Mouse (Mus musculus): ENCODE results near the gene Paqr7.
A peak's percentile ranks its signal among the peaks of the same experiment; 100 is the strongest.
"Not testable (repeated sequence)": the region's sequence is repeated elsewhere in the genome, so short reads cannot be mapped to it uniquely, and the experiment has no call there.

The Paqr7 gene

DNA sequence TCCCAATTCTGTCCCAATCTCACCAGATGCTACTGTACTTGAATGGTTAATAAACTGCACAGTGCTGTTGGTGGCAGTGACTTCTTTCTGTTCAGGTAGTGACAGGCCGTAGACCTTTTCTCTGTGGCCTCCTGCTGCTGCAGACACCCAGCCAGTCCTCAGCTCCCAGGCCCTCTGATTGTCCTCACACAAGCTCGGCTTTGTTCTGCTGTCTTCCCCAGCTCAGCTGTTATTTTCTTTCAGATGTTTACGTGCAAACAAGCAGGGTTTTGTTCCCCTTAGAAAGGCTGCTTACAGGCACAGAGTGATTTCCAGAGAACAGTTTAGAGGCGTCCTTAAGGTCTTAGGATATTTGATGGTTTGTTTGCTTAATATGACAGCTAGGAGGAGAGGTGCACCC lies 22.7 kb upstream of the Paqr7 start:
- DNase-seq: no peak

DNA sequence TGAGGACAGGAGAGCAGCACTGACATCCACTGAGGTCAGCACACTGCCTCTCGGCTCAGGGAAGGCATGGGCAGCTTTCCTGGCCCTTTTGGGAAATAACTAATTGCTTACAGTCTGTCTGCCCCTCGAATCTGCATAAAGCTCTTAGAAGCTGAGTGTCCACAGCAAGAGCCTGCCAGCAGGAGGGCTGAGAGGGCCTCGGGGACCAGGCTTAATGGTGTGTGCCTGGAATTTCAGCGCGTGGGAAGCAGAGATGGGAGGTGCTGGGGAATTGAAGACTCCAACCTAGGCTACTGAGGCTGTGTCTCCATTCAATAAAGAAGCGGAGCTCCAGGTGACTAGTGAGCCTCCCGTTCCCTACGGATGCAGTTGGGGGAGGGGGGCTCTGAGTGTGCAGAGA lies 22.3 kb upstream of the Paqr7 start:
- no peak for DNase-seq

DNA sequence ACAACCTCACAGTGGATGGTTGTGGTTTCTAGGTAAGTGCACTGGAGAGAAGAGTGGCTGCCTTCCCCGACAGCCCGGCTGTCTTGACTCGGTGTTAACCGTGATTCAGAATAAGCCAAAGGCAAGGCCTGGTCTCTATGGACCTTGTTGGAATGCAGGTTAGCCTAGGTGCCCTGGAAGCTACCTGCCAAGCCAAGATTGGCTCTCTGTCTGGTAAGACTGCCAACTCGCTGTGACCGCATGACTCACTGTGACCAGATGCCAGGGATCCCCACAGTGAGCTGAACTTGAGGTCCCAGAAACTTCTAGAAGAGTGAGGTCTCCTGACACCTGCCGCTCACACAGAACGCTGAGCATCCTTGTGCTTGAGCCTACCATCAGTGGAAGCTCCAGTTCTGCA lies 19.6 kb upstream of the Paqr7 start:
- no peak for DNase-seq

DNA sequence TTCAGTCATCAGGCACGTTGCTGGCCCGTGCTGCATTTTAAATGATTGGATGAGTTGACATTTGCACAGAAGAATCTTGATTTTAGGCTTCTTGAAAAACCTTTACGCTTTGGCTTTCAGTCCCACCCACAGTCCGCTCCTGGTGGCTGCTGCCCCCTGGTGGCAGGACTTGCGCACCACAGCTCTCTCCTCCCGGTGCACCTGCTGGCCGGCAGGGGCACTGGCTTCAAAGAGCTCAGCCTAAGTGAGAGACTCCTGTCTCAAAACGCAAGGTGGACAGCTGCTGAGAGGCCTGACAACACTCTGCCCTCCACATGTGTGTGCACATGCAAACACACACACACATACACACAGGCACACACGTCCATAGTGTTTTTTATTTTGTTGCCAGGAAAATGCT lies 18.5 kb upstream of the Paqr7 start:
- peak; percentile 91 for DNase-seq

DNA sequence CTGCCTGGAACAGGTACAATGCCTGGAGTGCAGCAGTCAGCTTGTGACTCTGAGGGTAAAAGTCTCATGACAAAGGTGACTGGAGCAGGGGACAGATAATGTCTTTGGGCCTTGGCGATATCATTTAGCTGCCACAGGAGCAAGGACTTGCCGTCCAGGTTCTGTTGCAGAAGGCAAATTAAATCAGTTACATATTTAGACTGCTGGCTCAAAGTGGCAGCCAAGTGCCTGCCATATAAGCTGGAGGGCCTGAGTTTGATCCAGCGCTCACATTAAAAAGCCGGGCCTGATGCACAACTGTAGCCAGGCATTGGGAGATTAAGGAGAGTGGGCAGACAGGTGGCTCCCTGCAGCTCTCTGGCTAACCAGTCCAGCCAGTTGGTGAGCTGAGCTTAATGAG lies 16.7 kb upstream of the Paqr7 start:
- no peak for DNase-seq

DNA sequence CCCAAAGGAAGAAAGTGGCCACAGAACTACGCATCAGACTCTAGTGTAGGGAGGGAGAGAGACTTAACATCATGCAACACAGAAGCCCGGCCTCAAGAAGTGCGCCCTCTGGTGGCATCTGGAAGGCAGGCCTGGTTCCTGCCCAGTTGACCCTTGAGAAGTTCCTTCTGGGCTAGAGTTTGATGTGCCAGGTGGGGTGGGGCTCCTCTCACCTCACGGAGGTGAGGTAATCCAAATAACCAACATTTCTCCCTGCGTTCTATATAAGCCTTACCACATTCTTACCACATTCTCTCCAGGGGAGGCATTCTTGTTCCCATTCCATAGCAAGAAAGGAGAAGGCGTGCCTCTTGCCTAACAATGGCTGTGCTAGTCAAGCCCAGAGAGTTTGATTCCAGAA lies 15.6 kb upstream of the Paqr7 start:
- DNase-seq: peak; percentile 81

DNA sequence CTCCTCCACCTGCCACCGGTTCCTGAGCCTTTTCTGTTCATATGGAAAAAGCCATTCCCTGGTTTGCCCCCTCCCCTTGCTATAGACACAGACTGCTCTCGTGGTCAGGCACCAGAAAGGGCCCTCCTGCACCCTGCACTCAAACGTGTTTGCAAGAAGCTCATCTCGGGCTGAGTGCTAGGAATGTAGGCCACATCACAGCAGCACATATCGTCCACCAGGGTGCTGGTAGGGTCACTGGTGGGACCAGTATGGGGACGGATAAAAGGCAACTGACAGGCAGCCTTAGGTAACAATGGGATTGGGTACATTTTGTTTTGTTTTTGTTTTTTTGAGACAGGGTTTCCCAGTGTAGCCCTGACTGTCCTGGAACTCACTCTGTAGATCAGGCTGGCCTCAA lies 15.2 kb upstream of the Paqr7 start:
- no peak for DNase-seq

DNA sequence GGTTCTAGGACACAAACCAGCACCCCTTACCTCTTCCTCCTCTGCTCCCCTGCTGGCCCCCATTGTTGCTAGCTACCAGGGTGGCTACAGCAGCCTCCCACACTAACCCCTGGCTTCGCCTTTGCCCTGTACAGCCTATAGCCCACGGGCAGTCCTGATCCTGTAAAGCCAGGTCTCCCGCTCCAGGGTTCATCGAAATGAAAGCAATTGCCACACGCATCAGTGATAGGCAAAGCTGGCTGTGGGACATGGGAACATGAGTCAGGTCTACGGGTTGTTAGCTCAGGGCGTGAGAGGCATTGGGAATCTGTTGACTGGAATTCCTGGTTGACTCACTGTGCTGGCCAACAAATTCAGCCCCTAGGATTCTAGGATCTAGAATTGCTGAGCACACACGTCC lies 14.1 kb upstream of the Paqr7 start:
- no peak for DNase-seq

DNA sequence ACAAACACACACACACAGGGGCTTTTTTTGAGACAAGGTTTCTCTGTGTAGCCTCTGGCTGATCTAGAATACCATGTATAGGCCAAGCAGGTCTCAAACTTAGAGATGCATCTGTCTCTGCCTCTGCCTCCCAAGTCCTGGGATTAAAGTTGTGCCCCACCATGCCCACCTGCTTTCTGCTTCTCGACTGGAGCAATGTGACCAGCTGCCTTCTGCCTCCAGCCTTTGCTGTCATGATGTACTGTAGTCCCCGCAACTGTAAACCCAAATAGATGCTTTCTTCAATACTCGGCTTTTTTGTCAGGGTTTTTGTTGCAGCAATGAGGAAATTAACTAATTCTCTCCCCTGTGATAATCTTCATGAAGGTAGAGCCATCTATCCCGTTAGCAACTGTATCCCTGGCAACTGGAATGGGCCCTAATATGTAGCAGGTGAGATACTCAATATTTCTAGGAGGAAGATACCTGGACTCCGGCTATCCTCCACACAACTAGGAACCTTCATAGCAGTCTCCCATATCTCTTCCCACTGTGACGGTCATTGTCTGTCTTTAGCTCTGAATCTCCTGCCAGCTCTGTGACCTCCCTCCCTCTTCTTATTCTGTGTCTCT lies 13.3 kb upstream of the Paqr7 start:
- no peak for DNase-seq

DNA sequence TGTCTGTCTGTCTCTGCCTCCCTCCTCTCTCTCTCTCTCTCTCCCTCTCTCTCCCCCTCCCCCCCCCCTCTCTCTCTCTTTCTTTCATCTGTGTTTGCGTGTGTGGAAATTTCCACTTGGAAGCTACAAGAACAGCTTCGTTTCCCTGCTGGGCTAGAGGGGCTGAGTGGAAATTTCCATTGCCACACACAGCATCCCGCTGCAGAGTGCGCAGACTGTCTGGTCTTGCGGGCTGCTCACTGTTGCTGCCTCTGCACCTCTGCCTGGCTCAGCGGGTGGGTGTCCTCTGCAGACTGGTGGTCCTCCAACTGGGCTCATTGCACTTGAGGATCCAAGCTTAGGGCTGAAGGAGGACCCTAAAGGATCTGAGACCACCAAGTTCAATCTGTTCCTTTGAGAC lies 12.8 kb upstream of the Paqr7 start:
- peak; percentile 78 for DNase-seq

DNA sequence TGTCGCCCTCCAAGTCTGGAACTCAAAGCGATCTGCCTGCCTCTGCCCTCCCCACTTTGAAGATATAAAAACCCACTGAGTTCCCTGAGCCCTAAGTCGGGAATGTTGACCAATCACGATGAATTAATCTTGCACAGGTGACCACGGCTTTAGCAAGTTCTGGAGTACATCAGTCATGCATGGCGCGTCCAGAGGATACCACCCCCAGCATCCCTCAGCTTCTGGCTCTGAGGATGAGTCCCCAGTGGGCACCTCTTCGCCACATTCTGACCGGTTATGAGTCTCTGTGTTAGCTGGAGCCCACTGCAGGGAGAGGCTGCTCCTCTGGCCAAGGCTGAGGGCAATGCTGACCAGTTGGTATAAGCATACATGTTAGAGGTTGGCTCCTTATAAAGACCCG lies 12.3 kb upstream of the Paqr7 start:
- no peak for DNase-seq

DNA sequence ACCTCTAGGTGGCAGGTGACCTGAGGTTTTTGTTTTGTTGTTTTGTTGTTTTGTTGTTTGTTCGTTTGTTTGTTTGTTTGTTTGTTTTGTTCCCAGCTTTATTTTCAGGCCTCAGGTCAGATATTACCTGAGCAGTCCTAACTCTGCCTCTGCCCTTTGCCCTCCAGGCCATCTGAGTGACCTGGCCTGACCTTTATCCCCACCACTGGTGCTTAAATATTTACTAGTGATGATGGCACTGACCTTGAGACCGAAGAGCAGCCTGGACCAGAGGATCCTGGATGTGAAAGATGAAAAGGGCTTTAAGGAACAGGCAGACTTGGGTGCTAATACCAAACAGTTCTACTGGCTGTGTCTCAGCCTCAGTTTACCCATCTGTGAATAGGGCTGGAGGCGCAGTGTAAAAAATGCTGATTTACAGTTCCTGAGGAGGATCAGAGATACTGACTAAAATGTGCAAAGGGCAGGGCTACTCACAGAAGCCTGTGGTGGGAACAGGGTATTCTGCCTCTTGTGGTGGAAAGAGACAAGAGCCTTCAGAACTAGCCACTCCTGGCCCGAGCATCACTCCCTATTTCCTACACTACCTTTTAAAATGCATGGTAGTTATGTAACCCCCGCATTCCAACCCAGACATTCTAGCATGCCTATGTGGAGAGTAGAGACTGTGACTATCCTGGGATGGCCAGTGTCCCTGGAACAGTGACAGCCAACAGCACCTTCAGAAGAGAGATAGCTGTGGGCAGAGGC lies 11.2 kb upstream of the Paqr7 start:
- peak; percentile 40 for DNase-seq

DNA sequence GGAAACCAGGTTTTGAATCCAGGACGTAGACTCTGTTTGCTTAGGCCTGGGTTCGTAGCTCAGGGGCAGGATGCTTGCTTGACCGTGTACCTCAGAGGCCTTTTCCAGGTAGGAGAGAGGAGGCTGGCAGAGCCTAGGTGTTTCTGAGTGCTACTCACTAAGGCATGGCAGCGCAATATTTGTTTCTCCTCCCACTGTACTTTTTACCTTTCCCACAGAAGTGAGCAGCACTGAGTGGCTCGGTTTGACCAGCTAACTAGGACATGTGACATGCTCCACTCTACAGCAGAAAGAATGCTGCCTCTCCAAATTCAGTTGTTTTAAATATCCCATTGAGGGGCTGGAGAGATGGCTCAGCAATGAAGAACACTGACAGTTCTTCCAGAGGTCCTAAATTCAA lies 8.3 kb upstream of the Paqr7 start:
- DNase-seq: no peak

DNA sequence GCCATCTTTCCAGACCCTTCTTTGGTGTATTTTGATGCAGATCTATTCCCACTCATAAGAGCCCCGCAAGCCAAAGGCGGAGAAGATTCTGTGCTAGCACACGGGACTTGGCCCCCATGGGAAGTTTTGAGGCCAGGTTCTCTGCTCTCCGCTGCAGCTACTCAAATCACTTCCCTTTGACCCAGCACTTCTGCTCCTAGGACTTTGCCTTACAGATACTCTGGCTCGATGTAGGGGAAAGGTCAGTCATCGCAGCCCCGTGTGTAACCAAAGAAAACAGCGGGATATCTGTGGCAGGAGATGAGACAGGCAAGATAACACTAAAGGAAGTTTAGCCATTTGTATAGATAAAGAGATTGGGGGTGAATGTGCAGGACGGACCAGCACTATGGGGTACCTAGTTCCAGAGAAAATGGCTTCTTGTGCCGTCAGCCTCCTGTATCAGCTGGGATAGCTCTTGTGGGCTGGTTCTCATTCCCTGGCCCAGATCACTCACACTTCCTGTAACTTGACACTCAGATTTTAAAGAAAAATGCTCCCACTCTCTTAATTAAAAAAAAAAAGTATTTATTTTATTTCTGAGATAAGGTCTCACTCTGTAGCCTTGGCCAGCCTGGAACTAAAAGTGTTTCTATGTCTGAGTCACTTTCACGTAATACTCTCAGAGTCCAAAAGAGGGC lies 6.4 kb upstream of the Paqr7 start:
- peak; percentile 47 for DNase-seq

DNA sequence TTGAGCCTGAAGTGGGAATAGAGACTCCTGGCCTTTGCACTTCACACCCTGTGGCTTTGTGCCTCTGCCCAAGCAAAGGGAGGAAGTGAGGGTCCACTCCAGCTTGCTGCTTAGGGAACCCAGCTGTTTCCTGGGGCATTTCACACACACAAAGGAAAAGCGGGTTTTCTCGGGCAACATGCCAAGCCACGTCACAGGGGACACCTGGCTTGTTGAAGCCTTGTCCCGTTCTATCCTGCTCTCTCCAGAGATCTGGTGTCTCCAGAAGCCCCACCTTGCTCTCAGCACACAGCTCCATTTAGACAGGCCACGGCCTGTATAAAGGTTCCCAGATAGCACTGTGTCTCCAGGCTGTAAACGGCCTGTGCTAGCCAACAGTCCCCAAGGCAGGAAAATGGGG lies 4.8 kb upstream of the Paqr7 start:
- DNase-seq: peak; percentile 43

DNA sequence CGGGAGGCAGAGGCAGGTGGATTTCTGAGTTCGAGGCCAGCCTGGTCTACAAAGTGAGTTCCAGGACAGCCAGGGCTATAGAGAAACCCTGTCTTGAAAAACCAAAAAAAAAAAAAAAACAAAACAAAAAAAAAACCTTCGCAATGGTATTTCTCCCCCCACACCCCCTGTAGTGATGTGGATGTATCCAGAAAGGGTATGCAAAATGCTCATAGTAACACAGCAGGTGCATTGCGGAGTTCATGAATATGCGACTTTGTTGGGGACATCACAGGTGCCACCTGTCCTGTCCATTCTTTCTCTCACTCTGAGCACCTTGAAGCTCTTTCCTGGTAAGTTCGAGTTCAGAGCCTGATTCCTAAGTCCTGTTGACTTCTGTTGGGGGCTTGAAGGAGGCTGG lies 2.3 kb upstream of the Paqr7 start:
- not testable (repeated sequence) for DNase-seq

DNA sequence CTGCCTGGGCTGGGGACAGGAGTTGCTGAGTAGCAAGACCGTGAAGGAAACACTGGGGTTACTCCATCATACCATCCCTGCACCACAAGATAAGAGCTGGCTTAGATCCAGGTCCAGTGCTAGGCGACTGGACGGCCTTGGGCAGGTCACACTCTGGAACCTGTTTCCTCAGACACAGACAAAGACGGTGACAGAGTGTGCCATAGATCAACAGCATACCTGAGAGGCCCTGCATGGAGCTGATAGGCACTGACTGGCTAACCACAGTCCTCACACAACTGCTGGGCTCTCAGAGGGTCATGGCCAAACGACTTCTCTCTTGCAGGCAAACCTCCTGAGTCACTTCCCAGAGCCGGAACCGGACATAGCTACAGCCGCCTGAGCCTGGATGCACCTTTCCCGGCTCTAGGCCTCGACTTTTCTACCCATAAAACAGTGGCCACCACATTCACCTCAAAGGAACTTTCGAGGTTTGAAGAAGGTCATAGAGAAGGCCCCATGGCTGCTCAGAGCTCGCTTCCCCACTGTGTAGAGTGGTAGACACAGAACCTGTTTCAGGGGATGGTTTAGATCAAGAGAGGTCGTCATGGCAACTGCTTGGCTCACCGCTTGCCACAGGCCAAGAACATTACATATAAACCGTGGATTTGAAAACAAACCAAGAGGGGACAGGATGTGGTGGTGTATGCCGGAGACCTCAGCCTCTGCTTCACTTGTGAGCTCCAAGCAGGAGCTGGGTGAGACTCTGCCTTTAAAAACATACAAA lies 1.5 kb upstream of the Paqr7 start:
- no peak for DNase-seq

DNA sequence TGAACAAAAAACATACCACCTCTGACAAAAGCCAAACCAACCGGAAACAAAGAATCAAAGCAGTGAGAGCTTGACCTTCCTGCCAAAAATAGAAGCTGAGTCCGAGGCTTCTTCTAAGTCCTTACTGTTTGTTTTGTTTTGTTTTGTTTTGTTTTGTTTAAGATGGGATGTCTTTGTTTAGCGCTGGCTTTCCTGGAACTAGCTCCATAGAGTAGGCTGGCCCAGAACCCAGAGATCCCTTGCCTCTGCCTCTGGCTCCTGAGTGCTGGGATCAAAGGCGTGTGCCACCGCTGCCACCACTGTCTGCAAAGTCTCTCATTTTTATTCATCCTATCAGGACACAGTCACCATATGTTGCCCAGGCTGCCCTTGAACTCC lies 962 bp upstream of the Paqr7 start:
- DNase-seq: no peak

DNA sequence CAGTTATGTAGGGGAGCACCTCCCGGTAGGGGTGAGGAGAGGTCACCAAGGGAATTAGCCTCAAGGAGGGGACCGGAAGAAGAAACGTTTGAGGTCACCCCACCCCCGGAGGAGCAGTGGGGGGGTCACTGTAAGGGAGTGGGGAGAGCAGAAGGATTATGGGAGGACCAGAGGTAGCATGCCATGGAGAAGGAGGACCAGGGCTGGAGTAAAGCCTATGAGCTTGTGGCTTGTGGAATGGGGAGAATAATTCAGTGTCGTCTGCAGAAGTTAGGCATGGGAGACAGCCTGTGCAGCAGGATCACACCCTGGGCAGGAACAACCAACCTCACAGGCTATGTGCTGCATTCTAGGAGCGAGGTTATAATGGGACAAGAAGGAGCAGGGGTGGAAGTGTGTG lies 726 bp downstream of the Paqr7 start:
- no peak for DNase-seq

DNA sequence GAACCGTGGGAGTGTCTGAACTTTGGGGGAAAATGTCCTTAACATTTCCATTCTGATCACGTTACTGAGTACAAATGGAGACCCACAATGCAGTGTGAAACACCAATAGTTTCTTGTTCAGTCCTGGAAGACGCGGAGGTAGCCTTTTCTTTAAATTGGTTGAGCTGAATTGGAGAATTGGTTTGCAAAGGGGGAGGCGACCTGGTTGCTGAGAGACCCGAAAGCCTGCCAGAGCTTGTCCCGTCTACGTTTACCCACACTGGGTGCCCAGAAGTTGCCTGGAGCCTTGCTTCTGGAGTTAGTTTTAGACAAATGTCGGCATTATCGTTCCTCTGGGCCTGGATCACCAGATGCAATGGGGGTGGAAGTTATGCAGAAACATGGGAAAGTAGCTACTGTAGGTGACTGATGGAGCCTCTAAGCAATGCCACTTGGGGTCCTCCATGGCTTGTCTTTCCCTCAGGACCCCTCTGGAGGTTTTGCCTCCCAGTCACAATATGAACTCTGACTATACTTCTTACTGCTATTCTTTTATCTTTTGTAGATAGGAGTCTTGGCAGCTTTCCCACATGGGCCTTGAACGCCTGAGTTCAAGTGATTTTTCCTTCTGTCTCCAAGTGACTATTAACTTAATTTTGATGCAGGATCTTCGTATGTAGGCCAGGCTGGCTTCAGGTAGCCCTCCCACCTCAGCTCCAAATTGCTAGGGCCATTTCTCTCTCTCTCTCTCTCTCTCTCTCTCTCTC lies 1.7 kb downstream of the Paqr7 start:
- DNase-seq: no peak

DNA sequence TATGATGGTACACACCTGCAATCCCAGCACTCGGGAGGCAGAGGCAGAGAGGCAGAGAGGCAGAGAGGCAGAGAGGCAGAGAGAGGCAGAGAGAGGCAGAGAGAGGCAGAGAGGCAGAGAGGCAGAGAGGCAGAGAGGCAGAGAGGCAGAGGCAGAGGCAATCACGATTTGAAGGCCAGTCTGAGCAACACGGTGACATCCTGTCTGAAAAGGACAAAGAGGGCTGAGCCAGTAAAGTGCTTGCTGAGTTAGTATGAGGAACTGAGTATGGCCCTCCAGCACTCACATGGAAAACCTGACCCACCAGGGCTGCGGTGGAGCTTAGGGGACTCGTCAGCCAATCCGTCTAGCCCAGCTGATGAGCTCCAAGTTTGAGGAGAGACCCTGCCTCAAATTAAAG lies 2.5 kb downstream of the Paqr7 start:
- DNase-seq: not testable (repeated sequence)

DNA sequence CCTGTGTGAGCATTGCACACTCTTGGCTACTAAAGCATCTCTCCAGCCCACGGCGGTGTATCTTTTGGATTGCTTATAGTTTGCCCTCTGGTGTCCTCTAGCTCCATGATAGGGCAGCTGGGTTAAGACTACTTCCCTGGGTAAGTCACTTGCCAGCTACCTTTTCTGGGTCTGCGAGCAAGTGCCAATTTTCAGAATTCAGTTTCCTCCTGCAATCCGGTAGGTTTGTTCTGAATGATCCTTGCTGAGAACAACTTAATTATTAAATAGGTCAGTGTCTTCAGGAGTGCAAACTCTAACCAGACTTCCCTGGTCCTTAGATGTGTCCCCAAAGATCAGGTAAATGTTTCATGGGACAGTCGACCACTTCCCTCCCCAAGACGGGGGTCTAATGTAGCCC lies 4.6 kb downstream of the Paqr7 start:
- no peak for DNase-seq

Data from kidney, postnatal 14 days (tissue).